Mouse (Mus musculus) adrenal gland (tissue): Measurements from ENCODE around the gene Manbal.

Experiments used
- intact Hi-C: fragments of 180-260 bp; cut with DNase I; formaldehyde crosslinking; loops from one replicate; pipeline ENCODE4 v1.15.1; 2025
- long read RNA-seq, 2 experiments: library from polyadenylated mRNA; unstranded; transcript quantifications; one replicate each; pipeline ENCODE4 v2.0.0; 2020; ENCODE audit warnings: borderline replicate concordance in 1 of 2; ENCODE audit not compliant: insufficient replicate concordance in 1 of 2

The Manbal gene
- long read RNA-seq, experiment 1, transcript Manbal-201 (3 exons, 1,107 nt) = major isoform, 26 of 42 reads
- long read RNA-seq, experiment 1, partial matches to known transcripts = 14 of 42 reads
- long read RNA-seq, experiment 1, other reads (novel, unspliced or antisense) = 2 of 42 reads
- long read RNA-seq, experiment 2, transcript Manbal-201 (3 exons, 1,107 nt) = major isoform, 32 of 57 reads
- long read RNA-seq, experiment 2, partial matches to known transcripts = 23 of 57 reads
- long read RNA-seq, experiment 2, other reads (novel, unspliced or antisense) = 2 of 57 reads

- intact Hi-C loops = no loop called here
Observed at GRCm38 (mm10) chr2:157367184-157367893, at the start of gene Manbal. Gene Manbal, plus strand, starts transcription at chr2:157367594.

GRCm38 (mm10) chr2:157320135-157320534 is 47.3 kb upstream of the Manbal start:
- intact Hi-C loops = no loop called here

GRCm38 (mm10) chr2:157320886-157321285 is 46.5 kb upstream of the Manbal start:
- intact Hi-C loops = no loop called here

GRCm38 (mm10) chr2:157322029-157322766 is 45.2 kb upstream of the Manbal start:
- intact Hi-C loops = no loop called here

- intact Hi-C loops = no loop called here
Observed at GRCm38 (mm10) chr2:157325238-157325637, 42.2 kb upstream of the Manbal start.

GRCm38 (mm10) chr2:157328106-157328505 is 39.3 kb upstream of the Manbal start:
- intact Hi-C loops = no loop called here

- intact Hi-C loops = no loop called here
Observed at GRCm38 (mm10) chr2:157328570-157328969, 38.8 kb upstream of the Manbal start.

- intact Hi-C loops = no loop called here
Observed at GRCm38 (mm10) chr2:157332059-157332458, 35.3 kb upstream of the Manbal start.

GRCm38 (mm10) chr2:157338663-157339062 is 28.7 kb upstream of the Manbal start:
- intact Hi-C loops = no loop called here

GRCm38 (mm10) chr2:157339532-157339931 is 27.9 kb upstream of the Manbal start:
- intact Hi-C loops = no loop called here

GRCm38 (mm10) chr2:157340221-157340741 is 27.1 kb upstream of the Manbal start:
- intact Hi-C loops = no loop called here

- intact Hi-C loops = loop anchor here (1.0 kb wide), 2 partner anchors 116 to 230 kb away; partner anchors contain the start of gene Blcap
Observed at GRCm38 (mm10) chr2:157341554-157342270, 25.7 kb upstream of the Manbal start.

GRCm38 (mm10) chr2:157342328-157342926 is 25.0 kb upstream of the Manbal start:
- intact Hi-C loops = no loop called here

- intact Hi-C loops = no loop called here
Observed at GRCm38 (mm10) chr2:157343337-157343736, 24.1 kb upstream of the Manbal start.

- intact Hi-C loops = no loop called here
Observed at GRCm38 (mm10) chr2:157347361-157348159, 19.8 kb upstream of the Manbal start, which contains the start of gene Ghrh. Gene Ghrh, minus strand, starts transcription at chr2:157347506.

GRCm38 (mm10) chr2:157349121-157349778 is 18.1 kb upstream of the Manbal start:
- intact Hi-C loops = no loop called here

- intact Hi-C loops = no loop called here
Observed at GRCm38 (mm10) chr2:157353183-157353582, 14.2 kb upstream of the Manbal start.

- intact Hi-C loops = no loop called here
Observed at GRCm38 (mm10) chr2:157354106-157354505, 13.3 kb upstream of the Manbal start.

- intact Hi-C loops = no loop called here
Observed at GRCm38 (mm10) chr2:157360028-157360427, 7.4 kb upstream of the Manbal start.
